ENCODE assay signal across 8 mouse cellular contexts in genomic region chr2:32966689-32967631, GRCm38 (mm10). TPM values are rescaled to one million over a fixed set of nuclear protein-coding genes. Genes with fewer than 3 reads are reported as not detected.
A peak's percentile ranks its signal among the peaks of the same experiment; 100 is the strongest.
DNase-seq lines count a peak whose midpoint lies in the region; ATAC-seq lines count a peak whose summit lies in the region.

No protein-coding gene starts in this region.

- H3K4me1 ChIP-seq in hindbrain, embryonic 13.5 days (replicated peaks): peaks cover 55% of the 10 kb centered on the region

- peak overlapping the region; percentile 55 for H3K4me3 ChIP-seq in hindbrain, embryonic 13.5 days

- no peaks in the 10 kb centered on the region for H3K27me3 ChIP-seq in hindbrain, embryonic 13.5 days

- peak overlapping the region; percentile 91 for H3K4me2 ChIP-seq in hindbrain, embryonic 13.5 days

- peaks cover 22% of the 10 kb centered on the region for H3K36me3 ChIP-seq in hindbrain, embryonic 13.5 days

- H3K9me3 ChIP-seq in hindbrain, embryonic 13.5 days: no peaks in the 10 kb centered on the region

- ATAC-seq in hindbrain, embryonic 13.5 days (ENCODE audit: low FRiP score): peak; percentile 89

- peak overlapping the region; percentile 76 for H3K9ac ChIP-seq in hindbrain, embryonic 13.5 days

- H3K27ac ChIP-seq in hindbrain, embryonic 13.5 days: peak overlapping the region; percentile 93

- peak; percentile 84 for DNase-seq in T-cell, adult 2 months (ENCODE audit: low spot score)
- DNase-seq in cerebellum, postnatal 25 days: peak; percentile 93
- DNase-seq in frontal cortex, postnatal 14 days (ENCODE audit: low spot score in 2 of 2): peak; percentile 79 to 83
- peak; percentile 82 to 90 for DNase-seq in left cerebral cortex, adult 18-20 months (ENCODE audit: low spot score in 2 of 2)
- DNase-seq in lung, postnatal 4 days: peak; percentile 89 to 93
- peak; percentile 94 for DNase-seq in retina, postnatal 1 day
- peak; percentile 86 for DNase-seq in thymus, postnatal 4 days

- WGBS in hindbrain, embryonic 13.5 days: under 1% methylated on average over 55 of the region's 55 CpGs

RNA-seq across cellular contexts. Expression of gene Lrsam1, which starts 5.5 kb away (rescaled TPM):
- polyA plus RNA-seq in hindbrain, embryonic 13.5 days (2015; fragmentation: Nextera tagmentation; extraction: Ambion mirVana): 19.6 and 26.0 TPM in 2 replicates
- total RNA-seq in left cerebral cortex, adult 18-20 months (2021): 10 to 100 TPM; 38.7 to 44.6 TPM

RNA-seq across cellular contexts. Expression of gene Rpl12, which starts 5.6 kb away (rescaled TPM):
- polyA plus RNA-seq in hindbrain, embryonic 13.5 days (2015; fragmentation: Nextera tagmentation; extraction: Ambion mirVana): 92.0 and 108 TPM in 2 replicates
- 100 to 1,000 TPM; 114 to 120 TPM for total RNA-seq in left cerebral cortex, adult 18-20 months (2021)

RNA-seq across cellular contexts. Expression of gene Slc2a8, which starts 14.9 kb away (rescaled TPM):
- polyA plus RNA-seq in hindbrain, embryonic 13.5 days (2015; fragmentation: Nextera tagmentation; extraction: Ambion mirVana): 19.8 and 25.7 TPM in 2 replicates
- 10 to 100 TPM; 24.0 to 26.1 TPM for total RNA-seq in left cerebral cortex, adult 18-20 months (2021)

Comparison
In these comparisons a context has a peak if more than half of its experiments do, and no peak if none do; other contexts are left out.
1. Peak in every context shown above with its lines: DNase-seq, ATAC-seq, H3K4me3 ChIP-seq and H3K27ac ChIP-seq.